Mouse (Mus musculus) cerebellum, adult (tissue): ENCODE measurements at regions not wholly inside any gene's neighbourhood (a gene's known extent, or its start where the extent isn't known, plus 50 kb on each side); places are given as distances from the start of the nearest gene placed in this dataset.

Experiments used
- ATAC-seq: cut with Nextera tagmentation; 2 replicates; pipeline ENCODE4 v1.9.2; 2017; ENCODE audit warnings: mild to moderate bottlenecking, moderate library complexity, mixed read lengths; ENCODE audit not compliant: insufficient number of reproducible peaks, low FRiP score, low TSS enrichment

DNA sequence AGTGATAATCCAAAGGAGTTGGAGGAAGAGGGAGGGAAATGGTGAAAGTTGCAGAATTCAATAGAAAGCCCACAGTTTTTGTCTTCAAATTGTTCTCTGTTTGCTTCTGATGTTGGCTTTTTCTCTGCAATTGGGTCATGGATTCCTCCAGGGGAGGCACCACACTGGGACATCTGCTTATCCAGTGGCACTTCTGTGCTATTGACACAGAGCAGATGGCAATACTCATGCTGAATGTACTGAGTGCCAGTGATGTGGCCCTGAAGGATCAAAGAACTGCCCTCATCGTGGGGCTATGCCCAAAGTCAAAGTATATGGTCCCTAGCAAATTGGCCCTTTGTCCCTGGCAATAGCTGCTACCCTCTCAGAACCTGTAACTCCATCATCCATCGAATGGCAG is 918.9 kb upstream of the Fam160b2 start:
- ATAC-seq = peak; percentile 82

DNA sequence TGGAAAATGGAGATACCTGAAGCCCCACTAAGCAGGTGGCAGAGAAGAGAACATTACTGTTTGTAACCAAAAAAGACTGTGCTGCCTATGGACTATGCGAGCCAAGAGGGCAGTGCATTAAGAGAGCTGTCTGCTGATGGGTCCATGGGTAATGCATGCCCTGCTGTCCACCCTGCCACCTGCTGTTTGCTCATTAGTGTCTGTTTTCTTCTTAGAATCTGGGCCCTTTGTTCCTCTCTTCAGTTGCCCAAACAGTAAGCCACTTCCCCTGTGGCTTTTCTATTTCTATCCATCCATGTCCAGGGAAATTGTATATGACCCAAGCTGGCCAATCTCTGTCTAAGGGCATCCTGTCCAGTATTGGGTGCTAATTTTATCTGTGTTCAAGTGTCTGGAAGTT is 901.2 kb upstream of the Fam160b2 start:
- no peak for ATAC-seq

DNA sequence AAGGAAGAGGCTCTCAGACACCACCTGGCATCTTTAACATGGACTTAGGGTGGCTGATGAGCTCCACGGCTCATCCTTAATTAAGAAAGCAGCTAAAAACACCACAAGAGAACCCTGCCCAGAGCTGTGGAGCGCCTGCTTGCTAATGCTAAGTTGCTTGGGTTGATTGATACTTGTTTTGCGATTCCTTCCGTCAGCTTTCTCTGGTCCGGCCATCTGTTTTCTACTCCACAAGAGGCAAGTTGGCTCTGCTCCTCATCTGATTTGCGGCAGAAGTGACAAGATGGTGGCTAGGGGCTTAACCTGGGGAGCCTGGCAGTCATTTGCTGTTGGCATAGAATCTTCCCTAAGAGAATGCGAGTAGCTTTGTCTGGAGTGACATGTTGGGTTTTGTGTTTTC is 891.6 kb upstream of the Fam160b2 start:
- ATAC-seq = no peak

DNA sequence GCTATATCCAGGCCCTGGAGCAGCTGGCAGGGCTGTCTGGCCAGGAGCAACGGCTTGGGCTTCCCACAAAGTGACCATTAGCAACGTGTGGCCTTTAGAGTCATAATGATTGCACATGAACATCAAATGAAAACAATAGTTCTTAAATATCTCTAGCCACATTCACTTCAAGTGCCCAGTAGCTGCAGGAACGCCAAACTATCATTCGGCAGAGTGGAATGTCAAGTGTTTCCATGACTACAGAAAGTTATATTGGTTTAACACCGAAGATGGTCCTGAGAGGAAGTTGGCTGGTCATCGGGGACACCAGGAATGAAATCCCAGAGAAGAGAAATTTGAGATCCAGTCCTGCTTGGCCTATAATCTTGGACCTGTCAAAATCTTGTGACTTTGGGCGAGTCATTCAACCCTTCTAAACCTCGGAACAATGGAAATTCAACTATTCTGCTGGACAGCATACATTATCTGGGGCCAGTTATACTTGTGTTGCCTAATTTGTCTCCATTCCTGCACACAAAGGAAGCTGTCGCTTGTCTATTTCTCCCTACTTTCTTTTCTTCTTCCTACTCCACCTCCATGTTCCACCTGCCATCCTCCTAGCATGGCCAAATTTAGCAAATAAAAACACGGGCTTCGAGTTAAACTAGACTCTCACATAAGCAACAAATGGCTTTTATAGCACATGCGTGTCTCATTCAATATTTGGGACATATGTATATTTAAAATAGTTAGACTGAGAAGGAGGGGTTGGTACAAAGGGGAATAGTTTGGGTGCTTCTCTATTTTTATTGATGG is 886.7 kb upstream of the Fam160b2 start:
- ATAC-seq = no peak

DNA sequence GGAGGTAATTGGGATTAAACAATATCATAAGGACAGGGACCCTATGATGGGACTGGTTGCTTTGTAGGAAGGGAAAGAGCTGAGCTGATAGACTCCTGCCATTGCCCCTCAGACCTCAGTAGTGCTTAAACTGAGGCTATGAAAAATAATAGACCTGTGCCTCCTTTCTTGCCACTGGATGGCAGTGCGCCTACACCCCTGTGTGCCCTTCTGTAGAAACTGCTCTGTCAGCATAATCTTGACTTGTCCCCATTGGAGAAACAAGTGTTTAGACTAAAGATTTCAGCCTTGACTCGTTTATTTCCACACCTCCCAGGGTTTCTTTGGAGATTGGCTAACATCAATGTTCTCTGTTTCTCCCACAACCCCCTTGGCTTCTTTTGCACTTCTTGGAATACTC is 876.0 kb upstream of the Fam160b2 start:
- ATAC-seq = 0 out of 2 replicates have a peak, but pooled peaks have one; percentile 31

DNA sequence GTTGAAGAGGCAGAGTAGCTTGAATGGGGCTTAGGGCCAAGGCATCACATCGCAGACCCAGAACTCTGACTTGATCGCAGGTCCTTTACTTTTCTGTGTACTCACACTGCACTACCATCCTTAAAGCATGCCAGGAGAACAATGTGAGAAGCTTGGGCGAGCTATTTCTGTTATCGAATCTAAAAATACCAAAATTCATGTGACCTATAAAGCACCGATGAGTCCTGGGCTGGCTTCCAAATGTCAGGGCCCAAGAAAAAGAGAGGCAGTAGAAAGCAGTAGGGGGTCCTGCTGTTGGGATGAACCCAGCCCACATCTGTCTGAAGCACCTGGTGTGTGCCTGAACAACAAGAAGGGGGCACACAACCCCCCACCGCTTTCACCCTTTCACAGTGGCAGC is 874.3 kb upstream of the Fam160b2 start:
- 0 out of 2 replicates have a peak, but pooled peaks have one; percentile 31 for ATAC-seq

DNA sequence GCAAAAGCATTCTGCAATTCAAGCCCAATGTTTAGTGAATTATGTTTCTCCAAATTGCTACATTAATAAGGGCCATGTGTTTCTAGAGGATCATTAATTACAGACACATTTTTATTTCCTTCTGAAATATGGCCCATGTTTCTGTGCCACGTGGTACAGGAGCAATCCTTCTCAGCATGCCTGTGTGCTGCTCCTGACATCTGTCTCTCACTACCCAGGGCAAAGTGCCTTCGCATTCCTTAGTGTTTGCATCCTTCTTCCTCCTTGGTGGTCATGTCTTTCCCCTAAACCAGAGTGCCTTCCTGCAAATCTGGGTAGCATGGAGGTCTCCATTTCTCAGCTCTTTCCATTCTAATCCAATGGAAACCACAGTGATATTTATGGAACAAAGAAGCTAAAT is 832.7 kb upstream of the Fam160b2 start:
- ATAC-seq = no peak
